Mouse (Mus musculus): ENCODE measurements at regions not wholly inside any gene's neighbourhood (a gene's known extent, or its start where the extent isn't known, plus 50 kb on each side); places are given as distances from the start of the nearest gene placed in this dataset.

DNA sequence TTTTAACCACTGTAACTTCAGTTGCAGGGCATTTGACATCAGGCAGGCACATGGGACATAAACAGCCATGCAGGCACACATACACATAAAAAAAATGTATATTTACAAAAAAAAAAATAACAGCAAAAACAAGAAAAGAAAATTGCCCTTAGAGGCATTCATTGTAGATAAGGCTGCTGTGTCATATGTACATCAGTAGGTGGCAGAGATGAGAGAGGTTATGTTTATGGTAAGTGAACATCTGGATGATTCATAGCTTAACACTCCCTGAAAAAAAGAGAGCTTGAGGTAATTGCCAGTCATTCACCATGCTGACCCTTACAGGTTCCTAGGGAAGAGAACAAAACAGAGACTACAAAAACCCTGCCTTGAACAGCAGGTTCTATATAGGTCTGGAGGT, 1181.8 kb downstream of the Pcdh19 start:
- no peak for DNase-seq (ENCODE audit: low spot score)

More for the DNA sequence above, 1181.8 kb downstream of the Pcdh19 start:
- TF ChIP-seq EP300 (optimal IDR thresholded peaks at IDR 0.05) (no peak), CTCF (IDR thresholded peaks at IDR 0.05; ENCODE audit: low read depth) (peak; percentile 26; the same call in 1 of the 2 replicates)
- Histone ChIP-seq H3K9ac (ENCODE audit: low read length) (no peak overlapping the region), H3K4me1 (replicated peaks; ENCODE audit: control insufficient read depth, insufficient read depth) (no peaks in the 10 kb centered on the region), H3K9me3 (ENCODE audit: control insufficient read depth, low read length) (no peaks in the 10 kb centered on the region), H3K36me3 (ENCODE audit: control insufficient read depth, insufficient read depth, low read length) (no peaks in the 10 kb centered on the region), H3K27ac (replicated peaks) (no peak overlapping the region), H3K4me3 (ENCODE audit: low read depth, low read length) (no peak overlapping the region), H3K27me3 (ENCODE audit: control insufficient read depth, insufficient read depth, low read length) (no peaks in the 10 kb centered on the region), H3K4me2 (replicated peaks; ENCODE audit: low read depth) (no peak overlapping the region)
- ATAC-seq (ENCODE audit: low FRiP score, low TSS enrichment) = no peak

Measured in stomach, postnatal 0 days (tissue).